Mouse (Mus musculus): ENCODE results near the gene Mtus2. TPM values are rescaled to one million over a fixed set of nuclear protein-coding genes. Genes with fewer than 3 reads are reported as not detected.

The Mtus2 gene
- polyA plus RNA-seq, 1 experiment = 2.3 TPM

GRCm38 (mm10) chr5:147957592-147958271 lies 612 bp downstream of the Mtus2 start:
- Histone ChIP-seq H3K27me3 (ENCODE audit: control insufficient read depth, insufficient read depth, low read length) (peaks cover 19% of the 10 kb centered on the region), H3K4me3 (ENCODE audit: extremely low read depth, insufficient read depth, insufficient read length) (no peak overlapping the region; the same call in 1 of the 2 replicates), H3K36me3 (ENCODE audit: control insufficient read depth, insufficient read depth, low read length) (no peaks in the 10 kb centered on the region), H3K27ac (ENCODE audit: insufficient read depth, low read length) (no peak overlapping the region), H3K4me1 (ENCODE audit: control insufficient read depth, insufficient read depth, insufficient read length) (peaks cover 3% of the 10 kb centered on the region; the same call in 1 of the 2 replicates)
- no peak for TF ChIP-seq CTCF (IDR thresholded peaks at IDR 0.05; ENCODE audit: extremely low read depth, insufficient read depth, insufficient read length, insufficient replicate concordance)
- TF ChIP-seq POLR2A (IDR thresholded peaks at IDR 0.05; ENCODE audit: low read depth, low read length) = no peak
- DNase-seq (ENCODE audit: low read depth in 1 of 2, low spot score in 2 of 2) = no peak
- WGBS = 2% methylated on average over 42 of the region's 42 CpGs

- WGBS = 56% methylated on average over 13 of the region's 13 CpGs
- H3K4me1 ChIP-seq (ENCODE audit: control insufficient read depth, insufficient read depth, insufficient read length) = peaks cover 3% of the 10 kb centered on the region; the same call in 1 of the 2 replicates
- no peak overlapping the region for H3K27ac ChIP-seq (ENCODE audit: insufficient read depth, low read length)
- H3K36me3 ChIP-seq (ENCODE audit: control insufficient read depth, insufficient read depth, low read length) = no peaks in the 10 kb centered on the region
- no peak for DNase-seq (ENCODE audit: low read depth in 1 of 2, low spot score in 2 of 2)
- TF ChIP-seq POLR2A (IDR thresholded peaks at IDR 0.05; ENCODE audit: low read depth, low read length) = no peak
- no peak for TF ChIP-seq CTCF (IDR thresholded peaks at IDR 0.05; ENCODE audit: extremely low read depth, insufficient read depth, insufficient read length, insufficient replicate concordance)
- H3K4me3 ChIP-seq (ENCODE audit: extremely low read depth, insufficient read depth, insufficient read length) = no peak overlapping the region
- peaks cover 19% of the 10 kb centered on the region for H3K27me3 ChIP-seq (ENCODE audit: control insufficient read depth, insufficient read depth, low read length)
Observed at GRCm38 (mm10) chr5:147958552-147958951, 1.4 kb downstream of the Mtus2 start.

- no peak overlapping the region for H3K4me3 ChIP-seq (ENCODE audit: extremely low read depth, insufficient read depth, insufficient read length)
- no peak overlapping the region for H3K27ac ChIP-seq (ENCODE audit: insufficient read depth, low read length)
- TF ChIP-seq CTCF (IDR thresholded peaks at IDR 0.05; ENCODE audit: extremely low read depth, insufficient read depth, insufficient read length, insufficient replicate concordance) (no peak), POLR2A (IDR thresholded peaks at IDR 0.05; ENCODE audit: low read depth, low read length) (no peak)
- no peaks in the 10 kb centered on the region for H3K36me3 ChIP-seq (ENCODE audit: control insufficient read depth, insufficient read depth, low read length)
- 8% methylated on average over 5 of the region's 5 CpGs for WGBS
- peaks cover 3% of the 10 kb centered on the region; the same call in 1 of the 2 replicates for H3K4me1 ChIP-seq (ENCODE audit: control insufficient read depth, insufficient read depth, insufficient read length)
- H3K27me3 ChIP-seq (ENCODE audit: control insufficient read depth, insufficient read depth, low read length) = peaks cover 19% of the 10 kb centered on the region
- DNase-seq (ENCODE audit: low read depth in 1 of 2, low spot score in 2 of 2) = no peak
Observed at GRCm38 (mm10) chr5:147959088-147959487, 2.0 kb downstream of the Mtus2 start.

- Histone ChIP-seq H3K36me3 (ENCODE audit: control insufficient read depth, insufficient read depth, low read length) (no peaks in the 10 kb centered on the region), H3K27ac (ENCODE audit: insufficient read depth, low read length) (no peak overlapping the region), H3K27me3 (ENCODE audit: control insufficient read depth, insufficient read depth, low read length) (peaks cover 19% of the 10 kb centered on the region), H3K4me3 (ENCODE audit: extremely low read depth, insufficient read depth, insufficient read length) (no peak overlapping the region), H3K4me1 (ENCODE audit: control insufficient read depth, insufficient read depth, insufficient read length) (peaks cover 3% of the 10 kb centered on the region; the same call in 1 of the 2 replicates)
- no peak for DNase-seq (ENCODE audit: low read depth in 1 of 2, low spot score in 2 of 2)
- TF ChIP-seq CTCF (IDR thresholded peaks at IDR 0.05; ENCODE audit: extremely low read depth, insufficient read depth, insufficient read length, insufficient replicate concordance) (no peak), POLR2A (IDR thresholded peaks at IDR 0.05; ENCODE audit: low read depth, low read length) (no peak)
- WGBS = 72% methylated on average over 1 of the region's 1 CpGs
Observed at GRCm38 (mm10) chr5:147960793-147961192, 3.7 kb downstream of the Mtus2 start.

- no peaks in the 10 kb centered on the region for H3K36me3 ChIP-seq (ENCODE audit: control insufficient read depth, insufficient read depth, low read length)
- no peak for DNase-seq (ENCODE audit: low read depth in 1 of 2, low spot score in 2 of 2)
- H3K27me3 ChIP-seq (ENCODE audit: control insufficient read depth, insufficient read depth, low read length) = no peaks in the 10 kb centered on the region
- no peak for TF ChIP-seq CTCF (IDR thresholded peaks at IDR 0.05; ENCODE audit: extremely low read depth, insufficient read depth, insufficient read length, insufficient replicate concordance)
- H3K4me3 ChIP-seq (ENCODE audit: extremely low read depth, insufficient read depth, insufficient read length) = no peak overlapping the region
- 63% methylated on average over 13 of the region's 13 CpGs for WGBS
- H3K27ac ChIP-seq (ENCODE audit: insufficient read depth, low read length) = no peak overlapping the region
- H3K4me1 ChIP-seq (ENCODE audit: control insufficient read depth, insufficient read depth, insufficient read length) = no peaks in the 10 kb centered on the region
Observed at GRCm38 (mm10) chr5:147963820-147964580, 6.9 kb downstream of the Mtus2 start.

- TF ChIP-seq CTCF (IDR thresholded peaks at IDR 0.05; ENCODE audit: extremely low read depth, insufficient read depth, insufficient read length, insufficient replicate concordance) (no peak), POLR2A (IDR thresholded peaks at IDR 0.05; ENCODE audit: low read depth, low read length) (no peak)
- H3K27ac ChIP-seq (ENCODE audit: insufficient read depth, low read length) = no peak overlapping the region
- H3K27me3 ChIP-seq (ENCODE audit: control insufficient read depth, insufficient read depth, low read length) = no peaks in the 10 kb centered on the region
- H3K4me1 ChIP-seq (ENCODE audit: control insufficient read depth, insufficient read depth, insufficient read length) = no peaks in the 10 kb centered on the region
- no peak for DNase-seq (ENCODE audit: low read depth in 1 of 2, low spot score in 2 of 2)
- no peak overlapping the region for H3K4me3 ChIP-seq (ENCODE audit: extremely low read depth, insufficient read depth, insufficient read length)
- WGBS = 57% methylated on average over 2 of the region's 2 CpGs
- H3K36me3 ChIP-seq (ENCODE audit: control insufficient read depth, insufficient read depth, low read length) = no peaks in the 10 kb centered on the region
Observed at GRCm38 (mm10) chr5:147964776-147965175, 7.7 kb downstream of the Mtus2 start.

- DNase-seq (ENCODE audit: low read depth in 1 of 2, low spot score in 2 of 2) = no peak
- H3K27ac ChIP-seq (ENCODE audit: insufficient read depth, low read length) = no peak overlapping the region
- 85% methylated on average over 7 of the region's 7 CpGs for WGBS
- no peak overlapping the region for H3K4me3 ChIP-seq (ENCODE audit: extremely low read depth, insufficient read depth, insufficient read length)
- TF ChIP-seq POLR2A (IDR thresholded peaks at IDR 0.05; ENCODE audit: low read depth, low read length) = no peak
- no peak for TF ChIP-seq CTCF (IDR thresholded peaks at IDR 0.05; ENCODE audit: extremely low read depth, insufficient read depth, insufficient read length, insufficient replicate concordance)
- no peaks in the 10 kb centered on the region for H3K4me1 ChIP-seq (ENCODE audit: control insufficient read depth, insufficient read depth, insufficient read length)
- H3K27me3 ChIP-seq (ENCODE audit: control insufficient read depth, insufficient read depth, low read length) = no peaks in the 10 kb centered on the region
- no peaks in the 10 kb centered on the region for H3K36me3 ChIP-seq (ENCODE audit: control insufficient read depth, insufficient read depth, low read length)
Observed at GRCm38 (mm10) chr5:147966646-147967045, 9.5 kb downstream of the Mtus2 start.
